In the genomic region with DNA sequence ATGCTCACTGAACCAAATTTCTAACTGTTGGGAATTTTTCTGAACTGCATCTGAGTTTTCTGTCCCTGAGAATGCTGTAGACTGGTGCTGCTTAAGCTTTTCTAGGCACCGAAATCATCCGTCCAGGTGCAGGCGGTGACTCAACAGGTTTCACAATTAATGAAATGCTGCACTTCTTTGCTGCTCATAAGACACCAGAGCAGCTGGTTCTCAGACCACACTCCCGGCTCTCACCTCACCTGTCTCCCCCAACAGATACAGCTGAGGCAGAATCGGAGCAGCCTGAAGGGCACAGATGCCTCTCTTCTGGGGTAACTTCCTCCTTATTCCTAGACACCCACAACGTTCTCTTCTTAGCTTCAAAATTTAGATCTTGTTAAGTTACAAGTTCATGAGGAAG, we compare ENCODE assay signal across 19 mouse cellular contexts.
"Had no signal": no experiment of that assay in that cellular context is flagged by ENCODE, and none has a peak within 500 bp of the region (broad histone marks: within the 10 kb centered on the region; RNA-seq: fewer than 3 reads in every experiment).

No protein-coding gene starts in this region.

- ATAC-seq: midbrain, embryonic 13.5 days; midbrain, embryonic 15.5 days had no signal

- H3K4me1 ChIP-seq: midbrain, embryonic 13.5 days; midbrain, embryonic 15.5 days; neural tube, embryonic 12.5 days; stomach, embryonic 15.5 days had no signal

- H3K36me3 ChIP-seq: midbrain, embryonic 13.5 days; midbrain, embryonic 15.5 days; neural tube, embryonic 12.5 days; stomach, embryonic 15.5 days had no signal

- H3K4me2 ChIP-seq: lung, embryonic 14.5 days; midbrain, embryonic 11.5 days; midbrain, embryonic 13.5 days; midbrain, embryonic 15.5 days; neural tube, embryonic 12.5 days; stomach, embryonic 15.5 days had no signal

- H3K27me3 ChIP-seq: midbrain, embryonic 13.5 days; neural tube, embryonic 12.5 days; stomach, embryonic 15.5 days had no signal

- DNase-seq: lung, adult 18-20 months; lung, embryonic 14.5 days; lung, postnatal 10 days; lung, postnatal 4 days; right cerebral cortex, adult 18-20 months; right cerebral cortex, postnatal 25 days; right cerebral cortex, postnatal 4 days; spleen, adult 18-20 months; thymus, adult 2 months; thymus, postnatal 25 days; thymus, postnatal 4 days had no signal

- H3K4me3 ChIP-seq: midbrain, embryonic 13.5 days; midbrain, embryonic 15.5 days; neural tube, embryonic 12.5 days; stomach, embryonic 15.5 days had no signal

- H3K9me3 ChIP-seq: megakaryocyte, embryonic 14.5 days; midbrain, embryonic 13.5 days; midbrain, embryonic 15.5 days; neural tube, embryonic 12.5 days; stomach, embryonic 15.5 days had no signal

- H3K27ac ChIP-seq: liver, embryonic 14.5 days; midbrain, embryonic 13.5 days; midbrain, embryonic 15.5 days; neural tube, embryonic 12.5 days; stomach, embryonic 15.5 days; stomach, postnatal 0 days had no signal

- H3K9ac ChIP-seq: liver, embryonic 14.5 days; lung, embryonic 14.5 days; midbrain, embryonic 13.5 days; midbrain, embryonic 15.5 days; neural tube, embryonic 12.5 days; stomach, embryonic 15.5 days had no signal
